Mouse (Mus musculus) kidney, adult 11 months (tissue): ENCODE measurements around the gene Sergef.
"Not testable (repeated sequence)": the region's sequence is repeated elsewhere in the genome, so short reads cannot be mapped to it uniquely, and the experiment has no call there.

Source experiments
- DNase-seq: peaks from one replicate; pipeline ENCODE4 v3.0.0; 2022

The Sergef gene

DNA sequence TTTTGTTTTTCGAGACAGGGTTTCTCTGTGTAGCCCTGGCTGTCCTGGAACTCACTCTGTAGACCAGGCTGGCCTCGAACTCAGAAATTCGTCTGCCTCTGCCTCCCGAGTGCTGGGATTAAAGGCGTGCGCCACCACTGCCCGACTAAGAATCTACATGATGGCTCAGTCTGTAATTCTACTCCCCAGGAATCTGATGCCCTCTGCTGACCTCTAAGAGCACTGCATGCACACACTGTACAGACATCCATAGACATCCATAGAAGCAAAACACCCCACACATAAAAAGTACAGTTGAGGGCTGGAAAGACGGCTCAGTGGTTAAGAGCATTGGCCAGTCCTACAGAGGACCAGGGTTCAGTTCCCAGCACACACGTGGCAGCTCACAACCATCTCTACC, 70.1 kb downstream of the Sergef start:
- not testable (repeated sequence) for DNase-seq

DNA sequence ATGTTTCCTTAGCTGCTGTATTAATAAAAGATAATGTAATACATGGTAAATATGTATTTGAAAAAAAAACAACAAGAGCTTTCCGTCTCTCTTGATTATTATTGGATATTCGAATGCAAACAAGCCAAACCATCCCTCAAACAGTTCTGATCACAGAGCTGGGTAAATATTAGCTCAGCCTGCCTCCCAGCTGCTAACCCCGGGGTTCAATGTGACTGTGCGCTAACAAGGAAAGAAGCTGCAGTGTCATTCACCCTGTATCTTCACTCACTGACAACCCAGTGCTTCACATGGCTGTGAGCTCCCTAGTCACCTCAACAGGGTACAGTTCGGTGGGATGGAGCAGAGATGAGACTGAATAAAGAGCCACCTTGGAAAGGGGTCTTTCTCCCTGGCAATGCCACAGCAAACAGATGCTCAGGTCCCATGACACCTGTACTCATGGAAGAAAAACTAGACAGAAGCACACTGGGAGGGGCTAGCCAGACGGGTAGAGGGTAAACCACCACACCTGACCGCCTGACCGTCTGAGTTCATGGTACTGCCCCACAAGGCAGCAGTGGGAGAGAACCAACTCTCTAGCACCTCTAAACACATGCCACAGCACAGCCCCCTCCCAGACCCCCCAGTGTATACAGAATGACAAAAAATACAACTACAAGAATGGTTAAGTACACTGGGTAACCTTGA, 73.1 kb downstream of the Sergef start:
- DNase-seq, result no peak

DNA sequence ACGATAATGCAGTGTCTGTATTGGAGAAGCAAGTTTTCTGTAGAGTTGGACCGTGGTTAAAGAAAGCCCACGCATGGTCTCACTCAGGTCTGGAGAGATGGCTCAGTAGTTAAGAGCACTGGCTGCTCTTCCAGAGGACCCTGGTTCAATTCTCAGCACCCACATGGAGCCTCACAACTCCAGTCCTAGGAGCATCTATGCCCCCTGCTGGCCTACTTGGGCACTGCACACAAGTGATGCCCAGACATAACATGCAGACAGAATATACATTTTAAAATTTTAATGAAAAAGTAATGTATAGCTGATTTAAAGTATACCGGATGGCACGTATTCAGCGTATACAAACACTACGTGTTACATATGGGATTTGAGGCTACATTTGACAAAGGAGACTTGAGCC, 74.2 kb downstream of the Sergef start:
- no peak for DNase-seq

DNA sequence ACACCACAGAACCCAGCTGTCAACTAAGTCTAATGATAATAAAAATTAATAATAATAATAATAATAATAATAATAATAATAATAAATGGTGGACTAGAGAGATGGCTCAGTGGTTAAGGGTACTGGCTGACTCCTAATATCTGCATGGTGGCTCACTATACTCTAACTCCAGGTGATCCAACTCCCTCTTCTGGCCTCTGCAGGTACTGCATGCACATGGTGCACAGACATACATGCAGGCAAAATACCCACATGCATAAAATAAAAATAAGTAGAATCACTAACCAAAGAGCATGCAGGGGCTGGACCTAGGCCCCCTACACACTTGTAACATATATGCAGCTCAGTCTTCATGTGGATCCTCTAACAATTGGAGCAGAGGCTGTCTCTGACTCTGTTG, 75.8 kb downstream of the Sergef start:
- no peak for DNase-seq

GRCm38 (mm10) chr7:46560061-46560460, 79.5 kb downstream of the Sergef start:
- DNase-seq, result no peak

GRCm38 (mm10) chr7:46559643-46560042, 80.0 kb downstream of the Sergef start:
- peak; percentile 12 for DNase-seq

- DNase-seq, result no peak
These were observed 80.6 kb downstream of the Sergef start for GRCm38 (mm10) chr7:46559006-46559405.

DNA sequence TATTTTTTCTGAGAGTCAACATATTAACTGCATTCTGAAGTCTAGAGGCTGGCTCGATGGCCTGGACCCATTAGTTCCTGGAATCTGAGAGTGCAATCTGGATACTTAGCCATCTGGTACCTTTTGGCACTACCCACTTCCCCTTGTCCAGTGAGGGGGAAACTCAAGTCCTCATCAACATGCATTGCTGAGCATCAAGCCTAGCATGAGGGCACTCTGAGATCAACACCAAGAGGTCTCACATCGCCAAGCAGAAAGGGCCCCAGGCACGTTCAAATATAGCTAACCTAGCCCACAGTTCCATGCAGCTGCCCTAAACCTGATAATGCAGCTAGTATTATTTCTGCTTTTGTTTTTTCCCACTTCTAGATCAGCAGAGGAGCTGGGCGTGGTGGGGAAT, 81.6 kb downstream of the Sergef start:
- no peak for DNase-seq

DNA sequence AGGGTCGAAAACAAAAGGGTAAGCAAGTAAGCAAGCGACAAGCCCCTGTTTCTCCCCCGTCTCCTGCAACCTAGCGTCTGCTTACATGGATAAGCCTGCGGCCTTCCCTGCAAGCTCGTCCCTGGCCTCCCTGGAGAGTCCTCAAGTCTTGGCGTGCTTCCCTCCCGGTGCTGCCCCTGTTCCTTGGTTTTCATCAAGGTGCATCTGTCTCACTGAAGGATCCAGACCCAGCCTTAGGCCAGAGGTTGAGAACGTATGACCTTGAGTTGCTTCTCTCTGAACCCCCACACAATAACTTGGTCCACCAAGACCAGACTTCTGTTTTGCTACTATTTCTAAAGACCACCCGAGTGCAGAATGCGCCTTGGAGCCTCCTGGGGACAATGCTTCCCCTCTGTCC, 82.2 kb downstream of the Sergef start:
- no peak for DNase-seq

GRCm38 (mm10) chr7:46556358-46557118, 83.1 kb downstream of the Sergef start:
- DNase-seq, result no peak

GRCm38 (mm10) chr7:46555731-46556130, 83.9 kb downstream of the Sergef start:
- peak; percentile 24 for DNase-seq

- DNase-seq, result no peak
These were observed 84.8 kb downstream of the Sergef start for GRCm38 (mm10) chr7:46554855-46555254.

DNA sequence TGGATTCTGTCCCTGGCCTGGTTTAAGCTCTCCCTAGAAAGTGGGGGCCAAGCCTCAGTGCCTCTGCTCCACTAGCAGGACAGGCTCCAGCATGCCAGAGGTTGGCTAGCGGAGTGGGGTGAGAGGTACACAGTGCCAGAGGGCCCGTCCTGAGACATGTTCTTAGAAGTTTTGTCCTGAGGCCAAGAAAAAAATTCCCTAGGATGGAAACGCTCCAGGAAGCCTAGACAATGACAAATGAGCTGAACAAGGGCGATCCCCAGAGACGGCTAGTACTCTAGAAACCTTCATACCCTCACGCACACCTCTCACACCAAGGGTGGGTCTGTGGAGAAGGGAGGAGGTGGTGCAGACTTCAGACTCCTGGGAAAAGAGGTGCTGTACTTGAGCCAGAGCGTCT, 85.6 kb downstream of the Sergef start:
- peak; percentile 51 for DNase-seq

- no peak for DNase-seq
These were observed 87.5 kb downstream of the Sergef start for GRCm38 (mm10) chr7:46551935-46552752.

DNA sequence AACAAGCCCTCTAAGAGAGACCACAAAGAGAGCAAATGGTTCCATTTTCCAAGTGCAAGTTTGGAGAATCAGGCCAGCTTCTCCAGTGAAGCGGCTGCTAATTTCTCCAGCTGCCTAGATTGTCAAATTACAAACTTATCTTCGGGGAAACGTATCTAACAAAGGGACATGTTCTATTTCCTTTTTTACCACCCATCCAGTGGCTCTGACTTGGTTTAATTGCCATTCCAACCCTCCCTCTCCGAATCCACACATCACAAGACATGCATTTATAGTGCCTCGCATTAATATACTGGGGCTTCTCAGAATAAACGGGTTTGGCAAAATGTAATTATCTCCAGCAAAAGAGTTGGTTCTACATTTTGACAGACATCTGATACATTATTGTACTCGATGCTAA, 88.4 kb downstream of the Sergef start:
- no peak for DNase-seq

DNA sequence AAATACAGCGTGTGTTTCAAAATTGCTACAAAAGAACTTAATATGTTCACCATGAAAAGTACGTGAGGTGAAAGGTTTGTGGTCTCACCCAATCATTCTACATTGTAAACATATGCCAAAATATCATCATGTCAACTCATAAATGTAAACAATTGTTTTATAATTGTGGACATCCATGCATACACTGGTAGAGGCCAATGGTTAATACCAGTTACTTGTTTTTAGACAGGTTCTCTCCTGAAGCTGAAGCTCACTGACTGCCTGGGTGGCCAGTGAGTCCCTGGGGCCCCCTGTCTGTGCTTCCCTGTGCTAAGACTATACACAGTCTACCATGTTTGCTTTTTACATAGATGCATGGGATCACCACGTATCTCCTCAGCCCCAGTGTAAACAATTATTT, 91.5 kb downstream of the Sergef start:
- no peak for DNase-seq

DNA sequence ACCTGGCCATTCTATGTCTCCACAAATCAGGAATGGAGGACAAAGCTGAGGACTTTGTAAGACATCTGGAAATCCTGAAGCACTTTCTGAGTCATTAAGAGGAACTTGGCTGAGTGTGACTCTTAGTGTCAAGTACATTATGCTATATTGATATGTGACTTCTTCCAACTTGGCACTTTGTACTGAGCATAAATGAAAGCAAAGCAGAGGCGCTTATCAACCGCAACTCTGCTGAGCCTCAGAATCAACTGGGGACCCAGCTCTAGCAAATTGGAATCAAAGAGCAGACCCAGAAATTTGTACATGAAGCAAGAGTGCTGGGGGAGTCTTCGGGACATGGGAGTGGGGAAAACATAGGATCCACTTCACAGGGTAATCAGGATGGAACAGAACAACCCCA, 92.0 kb downstream of the Sergef start:
- no peak for DNase-seq

GRCm38 (mm10) chr7:46546539-46546938, 93.1 kb downstream of the Sergef start:
- no peak for DNase-seq

DNA sequence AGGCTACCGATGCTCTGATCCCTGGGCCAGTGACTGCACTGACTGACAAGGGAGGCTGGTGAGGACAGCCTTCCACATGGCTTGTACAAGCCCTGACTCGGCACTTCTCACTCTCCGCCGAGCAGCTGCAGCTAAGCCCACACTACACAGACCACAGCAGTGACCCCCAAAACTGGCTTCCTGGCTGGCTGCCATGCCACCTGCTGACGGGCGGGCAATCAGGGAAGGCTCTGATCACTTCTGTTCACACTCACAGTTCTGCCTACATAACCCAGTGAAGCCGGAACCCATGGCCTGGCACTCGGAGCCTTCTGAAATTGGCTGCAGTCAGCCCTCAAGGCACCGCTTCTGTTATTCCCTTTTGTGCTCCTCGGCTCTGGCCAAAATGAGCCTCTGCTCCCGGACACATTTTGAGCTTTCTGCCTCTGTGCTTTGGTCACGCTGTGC, 95.4 kb downstream of the Sergef start:
- no peak for DNase-seq

DNA sequence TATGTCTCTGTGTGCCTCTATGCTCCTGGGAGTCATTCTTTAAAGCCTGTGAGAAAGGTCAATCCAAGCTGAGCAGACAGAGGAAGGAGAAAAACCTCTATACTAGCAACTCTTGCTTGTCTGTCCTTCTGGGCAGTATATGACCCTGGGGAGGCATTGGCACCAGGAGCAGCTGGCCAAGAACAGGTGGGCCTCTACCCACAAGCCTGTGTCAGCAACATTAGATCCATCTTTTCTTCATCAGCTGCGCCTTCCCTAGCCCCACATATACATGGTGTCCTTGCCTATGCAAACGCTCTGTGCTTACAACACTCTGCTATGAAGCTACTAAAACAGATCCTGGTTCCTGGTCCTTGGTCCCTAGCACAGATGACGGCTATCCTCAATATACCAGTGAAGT, 97.5 kb downstream of the Sergef start:
- DNase-seq, result no peak

GRCm38 (mm10) chr7:46540616-46541015, 99.0 kb downstream of the Sergef start:
- no peak for DNase-seq

GRCm38 (mm10) chr7:46536456-46537097, 103.0 kb downstream of the Sergef start:
- no peak for DNase-seq

GRCm38 (mm10) chr7:46535429-46535799, 104.2 kb downstream of the Sergef start:
- DNase-seq, result peak; percentile 37
